Mouse (Mus musculus) heart, adult 2 months (tissue): ENCODE measurements at regions not wholly inside any gene's neighbourhood (a gene's known extent, or its start where the extent isn't known, plus 50 kb on each side); places are given as distances from the start of the nearest gene placed in this dataset.

Experiments used
- CTCF ChIP-seq: fragments of 200-600 bp; IDR thresholded peaks from 2 replicates; pipeline ENCODE4 v1.8.1; 2022; ENCODE audit warnings: antibody characterized with exemption, mild to moderate bottlenecking, moderate library complexity
- EP300 ChIP-seq: fragments of 200-500 bp; IDR thresholded peaks from 2 replicates; pipeline ENCODE4 v1.6.1; 2011; ENCODE audit warnings: low read depth, low read length, control low read depth; ENCODE audit not compliant: insufficient read depth
- POLR2A ChIP-seq: fragments of 200-500 bp; IDR thresholded peaks from 2 replicates; pipeline ENCODE4 v1.6.1; 2011; ENCODE audit warnings: mild to moderate bottlenecking, low read depth, low read length, control low read depth; ENCODE audit not compliant: insufficient read depth

GRCm38 (mm10) chr3:148544929-148545328, 445.4 kb downstream of the Adgrl2 start:
- TF ChIP-seq POLR2A (no peak), CTCF (no peak), EP300 (no peak)
